Mouse (Mus musculus) intestine, postnatal 0 days (tissue): ENCODE data around the gene Dok4. TPM values are rescaled to one million over a fixed set of nuclear protein-coding genes. Genes with fewer than 3 reads are reported as not detected.

Experiments
- ATAC-seq: fragments of 200-750 bp; cut with Nextera tagmentation; 2 replicates; pipeline ENCODE4 v1.8.0; 2017; ENCODE audit warnings: mild to moderate bottlenecking, moderate TSS enrichment, moderate library complexity
- H3K27ac ChIP-seq: fragments of 300-500 bp; sonication (generic); 2 replicates; pipeline ENCODE4 v1.5.1; 2014; ENCODE audit warnings: mild to moderate bottlenecking, low read depth, low read length, moderate library complexity
- H3K27me3 ChIP-seq: fragments of 300-500 bp; sonication (generic); replicated peaks from 2 replicates; pipeline ENCODE4 v1.6.1; 2014; ENCODE audit warnings: low read length, mixed read lengths; ENCODE audit not compliant: control insufficient read depth, insufficient read depth
- H3K36me3 ChIP-seq: fragments of 300-500 bp; sonication (generic); 2 replicates; pipeline ENCODE4 v1.6.1; 2014; ENCODE audit warnings: mild to moderate bottlenecking, moderate library complexity; ENCODE audit not compliant: control insufficient read depth, insufficient read depth
- H3K4me1 ChIP-seq: fragments of 300-500 bp; sonication (generic); replicated peaks from 2 replicates; pipeline ENCODE4 v1.6.1; 2014; ENCODE audit warnings: antibody characterized with exemption, low read length, mixed read lengths; ENCODE audit not compliant: control insufficient read depth, insufficient read depth
- H3K4me2 ChIP-seq: fragments of 300-500 bp; sonication (generic); replicated peaks from 2 replicates; pipeline ENCODE4 v1.6.1; 2014; ENCODE audit warnings: low read depth, mild to moderate bottlenecking, moderate library complexity
- H3K4me3 ChIP-seq: fragments of 300-500 bp; sonication (generic); 2 replicates; pipeline ENCODE4 v1.5.1; 2014; ENCODE audit warnings: low read depth, low read length
- H3K9ac ChIP-seq: fragments of 300-500 bp; sonication (generic); 2 replicates; pipeline ENCODE4 v1.6.1; 2014; ENCODE audit warnings: mild to moderate bottlenecking, low read depth, low read length
- H3K9me3 ChIP-seq: fragments of 300-500 bp; sonication (generic); 2 replicates; pipeline ENCODE4 v1.6.1; 2016; ENCODE audit warnings: mixed run types; ENCODE audit not compliant: control insufficient read depth
- CTCF ChIP-seq: sonication (generic); IDR thresholded peaks from 2 replicates; pipeline ENCODE4 v1.5.1; 2016; ENCODE audit warnings: low read depth, mild to moderate bottlenecking, control low read depth, antibody characterized with exemption, moderate library complexity
- WGBS: fragments of 180-500 bp; shearing (Covaris S2); extraction: QIAGEN DNeasy Blood & Tissue Kit; methylation state at CpG from one replicate; pipeline ENCODE4 v1.1.7; 2014; 5-methylcytosine and 5-hydroxymethylcytosine counted together
- polyA plus RNA-seq: library from polyadenylated mRNA; unstranded; fragments of >200 nt; fragmentation: Nextera tagmentation; extraction: Ambion mirVana; gene quantifications from 2 replicates; pipeline ENCODE4 v1.2.1, GENCODE M21; 2015

Dok4 gene
- polyA plus RNA-seq, 1 experiment from 2014 or later, result 51.0 TPM

- peak overlapping the region; percentile 78 for H3K4me3 ChIP-seq
- H3K27me3 ChIP-seq, result no peaks in the 10 kb centered on the region
- H3K4me1 ChIP-seq, result peaks cover 6% of the 10 kb centered on the region; the same call in 1 of the 2 replicates
- no peak; the same call in 1 of the 2 replicates for TF ChIP-seq CTCF
- peak overlapping the region; percentile 76 for H3K9ac ChIP-seq
- H3K27ac ChIP-seq, result peak overlapping the region; percentile 95
- 12% methylated on average over 17 of the region's 17 CpGs for WGBS
- no peak for ATAC-seq
- H3K4me2 ChIP-seq, result peak overlapping the region; percentile 91
- H3K36me3 ChIP-seq, result no peaks in the 10 kb centered on the region
- H3K9me3 ChIP-seq, result no peaks in the 10 kb centered on the region
Measured at GRCm38 (mm10) chr8:94875096-94875870, 847 bp downstream of the Dok4 start.

- peak overlapping the region; percentile 91 for H3K4me2 ChIP-seq
- H3K27me3 ChIP-seq, result no peaks in the 10 kb centered on the region
- 9% methylated on average over 6 of the region's 6 CpGs for WGBS
- H3K4me3 ChIP-seq, result peak overlapping the region; percentile 78
- no peak for ATAC-seq
- H3K9ac ChIP-seq, result peak overlapping the region; percentile 76; the same call in 1 of the 2 replicates
- H3K36me3 ChIP-seq, result no peaks in the 10 kb centered on the region
- no peaks in the 10 kb centered on the region for H3K9me3 ChIP-seq
- peak overlapping the region; percentile 95 for H3K27ac ChIP-seq
- H3K4me1 ChIP-seq, result peaks cover 10% of the 10 kb centered on the region
- TF ChIP-seq CTCF, result peak; percentile 96
Measured at GRCm38 (mm10) chr8:94874358-94874757, 1.8 kb downstream of the Dok4 start.

GRCm38 (mm10) chr8:94872576-94872975 lies 3.6 kb downstream of the Dok4 start:
- TF ChIP-seq CTCF, result no peak
- peak overlapping the region; percentile 43 for H3K9ac ChIP-seq
- peak overlapping the region; percentile 17 for H3K4me3 ChIP-seq
- peak overlapping the region; percentile 91 for H3K4me2 ChIP-seq
- peaks cover 16% of the 10 kb centered on the region for H3K4me1 ChIP-seq
- 67% methylated on average over 2 of the region's 2 CpGs for WGBS
- peaks cover 4% of the 10 kb centered on the region for H3K36me3 ChIP-seq
- peak overlapping the region; percentile 92 for H3K27ac ChIP-seq
- no peaks in the 10 kb centered on the region for H3K27me3 ChIP-seq
- no peak for ATAC-seq
- no peaks in the 10 kb centered on the region for H3K9me3 ChIP-seq

GRCm38 (mm10) chr8:94872156-94872555 lies 4.0 kb downstream of the Dok4 start:
- TF ChIP-seq CTCF, result no peak
- Histone ChIP-seq H3K9me3 (no peaks in the 10 kb centered on the region), H3K27me3 (no peaks in the 10 kb centered on the region), H3K36me3 (peaks cover 8% of the 10 kb centered on the region), H3K4me2 (peak overlapping the region; percentile 91), H3K27ac (peak overlapping the region; percentile 92), H3K4me1 (peaks cover 16% of the 10 kb centered on the region), H3K9ac (peak overlapping the region; percentile 43), H3K4me3 (peak overlapping the region; percentile 17)
- WGBS, result 27% methylated on average over 3 of the region's 3 CpGs
- no peak for ATAC-seq

- peak; percentile 34; the same call in 1 of the 2 replicates for TF ChIP-seq CTCF
- H3K4me1 ChIP-seq, result peaks cover 16% of the 10 kb centered on the region
- WGBS, result under 1% methylated on average over 7 of the region's 7 CpGs
- no peaks in the 10 kb centered on the region for H3K9me3 ChIP-seq
- peak overlapping the region; percentile 51 for H3K9ac ChIP-seq
- peaks cover 16% of the 10 kb centered on the region for H3K36me3 ChIP-seq
- H3K27me3 ChIP-seq, result no peaks in the 10 kb centered on the region
- ATAC-seq, result peak; percentile 90
- H3K27ac ChIP-seq, result peak overlapping the region; percentile 92
- H3K4me2 ChIP-seq, result peak overlapping the region; percentile 91
- peak overlapping the region; percentile 50 for H3K4me3 ChIP-seq
Measured at GRCm38 (mm10) chr8:94871108-94871894, 4.8 kb downstream of the Dok4 start.

- no peak for ATAC-seq
- WGBS, result 7% methylated on average over 22 of the region's 22 CpGs
- Histone ChIP-seq H3K9ac (peak overlapping the region; percentile 51), H3K36me3 (peaks cover 24% of the 10 kb centered on the region), H3K27ac (peak overlapping the region; percentile 92), H3K9me3 (no peaks in the 10 kb centered on the region), H3K4me1 (peaks cover 16% of the 10 kb centered on the region), H3K4me3 (peak overlapping the region; percentile 50), H3K27me3 (no peaks in the 10 kb centered on the region), H3K4me2 (peak overlapping the region; percentile 91)
- no peak for TF ChIP-seq CTCF
Measured at GRCm38 (mm10) chr8:94870474-94871107, 5.5 kb downstream of the Dok4 start.
